Mouse (Mus musculus) gonadal fat pad, adult 2 months (tissue): ENCODE data around the gene Smg9. TPM values are rescaled to one million over a fixed set of nuclear protein-coding genes. Genes with fewer than 3 reads are reported as not detected.

ENCODE experiments used
- DNase-seq: peaks from one replicate; pipeline ENCODE4 v3.0.0-alpha.2; 2012; ENCODE audit warnings: low read depth
- polyA plus RNA-seq: library from polyadenylated mRNA; depleted of rRNA; stranded (reverse); fragments of >200 nt; gene quantifications from 2 replicates; pipeline ENCODE4 v1.2.3, GENCODE M21; 2012

The Smg9 gene
- polyA plus RNA-seq, 1 experiment = 58.6 TPM

DNA sequence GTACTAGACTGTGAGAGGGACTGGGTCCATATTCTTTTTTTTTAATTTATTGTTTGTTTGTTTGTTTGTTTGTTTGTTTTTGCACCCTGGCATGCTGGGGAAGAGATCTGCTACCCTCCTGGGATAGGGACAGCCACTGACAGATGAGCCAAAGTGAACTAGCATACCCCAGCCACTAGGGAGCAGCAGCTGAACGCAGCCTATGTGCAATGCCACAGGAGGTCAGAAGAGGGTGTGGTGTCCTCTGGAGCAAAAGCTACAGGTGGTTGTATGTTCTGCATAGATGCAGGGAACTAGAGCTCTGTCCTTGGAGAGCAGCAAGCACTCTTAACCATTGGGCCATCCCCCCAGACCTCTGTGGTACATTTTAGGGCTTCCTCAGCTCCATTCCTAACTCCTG is 42.4 kb downstream of the Smg9 start:
- DNase-seq = no peak

DNA sequence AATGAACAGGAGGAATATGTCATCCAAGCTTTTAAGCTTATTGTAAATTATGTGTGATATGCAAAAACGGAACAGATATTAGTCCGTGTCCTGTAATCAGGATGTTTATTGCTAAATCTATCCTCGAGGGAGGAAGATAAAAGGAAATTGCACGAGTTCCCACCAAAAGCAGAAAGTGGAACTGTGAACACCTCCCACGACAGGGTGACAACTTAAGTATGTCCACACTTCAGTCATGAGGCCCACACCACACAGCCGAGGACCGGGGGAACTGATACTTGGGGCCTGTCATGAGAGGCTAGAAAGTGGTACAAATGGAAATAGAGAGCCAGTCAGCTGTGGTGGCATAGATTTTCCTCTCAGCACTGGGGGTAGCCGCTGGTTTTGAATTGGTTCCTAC is 42.9 kb downstream of the Smg9 start:
- DNase-seq = no peak

DNA sequence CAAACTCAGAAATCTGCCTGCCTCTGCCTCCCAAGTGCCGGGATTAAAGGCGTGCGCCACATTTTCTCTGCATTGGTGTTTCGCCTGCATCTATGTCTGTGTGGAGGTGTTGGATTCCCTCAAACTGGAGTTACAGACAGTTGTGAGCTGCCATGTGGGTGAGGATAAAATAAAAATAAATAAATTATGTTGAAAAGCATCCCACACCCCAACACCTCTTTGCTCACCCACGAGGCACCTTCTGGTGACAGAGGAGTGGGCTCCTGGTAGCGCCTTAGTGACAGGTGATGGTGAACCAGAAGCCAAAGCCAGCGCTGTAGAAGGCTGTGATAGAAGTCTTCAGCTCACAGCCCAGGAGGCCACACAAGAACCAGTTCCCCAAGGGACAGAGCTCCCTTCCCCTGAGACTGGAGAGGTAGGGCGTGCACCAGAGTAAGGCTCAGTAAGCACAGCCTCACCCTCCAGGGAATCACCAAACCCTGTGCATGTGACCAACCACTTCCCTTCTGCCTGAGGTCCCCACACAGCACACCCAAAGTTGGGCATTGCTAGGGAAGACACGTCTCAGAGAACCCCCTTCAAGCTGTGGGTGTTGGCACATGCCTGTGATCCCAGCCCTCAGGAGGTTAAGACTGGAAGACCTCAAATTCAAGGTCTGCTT is 46.0 kb downstream of the Smg9 start:
- no peak for DNase-seq

- no peak for DNase-seq
These were observed 47.4 kb downstream of the Smg9 start for GRCm38 (mm10) chr7:24446697-24447340.

- DNase-seq = no peak
These were observed 49.5 kb downstream of the Smg9 start for GRCm38 (mm10) chr7:24448782-24449517.

GRCm38 (mm10) chr7:24450585-24451017 is 51.2 kb downstream of the Smg9 start:
- DNase-seq = no peak

DNA sequence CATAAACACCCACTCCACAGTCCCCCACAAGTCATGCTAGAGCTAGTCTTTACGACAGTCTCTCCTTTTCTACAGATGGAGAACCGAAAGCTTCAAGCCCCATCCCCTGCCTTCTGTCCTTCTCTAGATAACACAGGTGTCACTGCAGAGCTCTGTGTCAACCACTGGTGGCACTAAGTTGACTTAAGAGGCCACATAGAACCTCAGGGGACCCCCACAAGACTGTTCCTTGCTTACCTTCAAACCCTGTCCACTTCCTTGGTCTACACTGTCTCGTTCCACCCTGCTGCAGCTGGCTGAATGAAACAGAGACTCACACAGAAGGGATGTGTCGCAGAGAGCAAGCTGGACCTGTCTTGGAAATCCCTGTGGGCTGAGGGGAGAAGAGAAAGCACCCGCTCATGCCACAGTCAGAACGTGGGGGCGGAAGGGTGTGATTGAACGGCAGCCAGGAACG is 52.5 kb downstream of the Smg9 start, which contains the start of gene Irgc1:
Irgc1 (minus strand) TSS at position 443 of the 457 bp plus-strand sequence.
- no peak for DNase-seq

GRCm38 (mm10) chr7:24454199-24454598 is 54.8 kb downstream of the Smg9 start:
- DNase-seq = no peak

- no peak for DNase-seq
These were observed 56.3 kb downstream of the Smg9 start for GRCm38 (mm10) chr7:24455726-24456125.

GRCm38 (mm10) chr7:24457726-24458370 is 58.4 kb downstream of the Smg9 start:
- no peak for DNase-seq

DNA sequence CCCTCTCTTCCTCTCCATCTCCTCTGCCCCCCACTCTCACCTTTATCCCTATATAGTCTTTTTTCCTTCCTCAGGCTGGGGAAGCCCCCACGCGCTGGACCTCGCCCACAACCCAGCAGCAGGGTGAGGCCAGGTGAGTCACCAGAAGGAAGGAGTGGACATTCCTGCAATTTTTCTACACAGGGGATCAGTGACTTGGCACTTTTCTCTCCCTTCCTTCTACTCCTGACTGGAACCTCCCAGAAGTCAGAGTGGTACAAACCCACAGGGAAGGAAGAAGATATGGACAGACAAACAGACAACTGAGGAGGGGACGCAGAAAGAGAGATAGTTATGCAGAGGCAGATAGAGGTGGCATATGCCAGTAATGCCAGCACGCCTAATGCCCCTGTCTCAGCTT is 60.0 kb downstream of the Smg9 start:
- DNase-seq = no peak

DNA sequence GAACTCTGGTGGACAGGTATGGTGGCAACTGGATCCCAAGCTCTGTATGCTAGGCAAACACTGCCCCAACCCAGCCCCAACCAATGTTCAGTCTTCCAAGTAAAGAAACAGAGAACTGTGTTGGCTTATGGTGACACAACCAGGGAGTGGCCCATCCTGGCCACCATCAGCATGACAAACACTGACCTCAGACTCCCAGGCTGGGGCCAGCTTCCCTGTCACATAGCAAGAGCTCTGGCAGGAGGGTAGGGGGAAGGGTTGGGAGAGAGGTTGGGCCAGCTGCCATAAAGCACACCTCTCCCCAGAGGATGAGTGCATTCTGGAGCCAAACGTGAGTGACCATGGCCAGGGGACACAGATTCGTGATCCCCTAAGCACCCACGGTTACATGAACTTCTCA is 60.4 kb downstream of the Smg9 start:
- no peak for DNase-seq

GRCm38 (mm10) chr7:24461376-24462051 is 62.1 kb downstream of the Smg9 start:
- DNase-seq = no peak

- no peak for DNase-seq
These were observed 63.2 kb downstream of the Smg9 start, which contains the start of gene Plaur for GRCm38 (mm10) chr7:24462388-24463319. TSS of gene Plaur (plus strand) at chr7:24462484.

DNA sequence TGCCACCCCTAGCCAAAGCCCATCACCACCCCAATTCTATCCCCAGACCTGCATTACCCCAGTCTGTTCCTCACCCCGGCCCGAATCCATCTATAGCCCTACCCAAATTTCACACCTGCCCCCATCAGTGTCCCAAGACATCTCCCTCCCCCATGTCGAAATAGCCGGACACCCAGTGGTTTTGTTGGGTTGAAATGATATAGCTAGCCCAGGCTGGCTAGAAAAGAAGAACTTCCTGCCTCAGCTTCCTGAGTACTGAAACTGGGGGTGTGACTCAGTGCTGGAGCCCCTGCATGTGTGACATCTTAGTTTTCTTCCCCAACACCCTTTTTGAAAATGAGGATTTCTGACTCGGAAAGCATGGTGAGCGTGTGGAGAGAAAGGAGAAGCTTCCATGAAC is 67.4 kb downstream of the Smg9 start:
- no peak for DNase-seq

DNA sequence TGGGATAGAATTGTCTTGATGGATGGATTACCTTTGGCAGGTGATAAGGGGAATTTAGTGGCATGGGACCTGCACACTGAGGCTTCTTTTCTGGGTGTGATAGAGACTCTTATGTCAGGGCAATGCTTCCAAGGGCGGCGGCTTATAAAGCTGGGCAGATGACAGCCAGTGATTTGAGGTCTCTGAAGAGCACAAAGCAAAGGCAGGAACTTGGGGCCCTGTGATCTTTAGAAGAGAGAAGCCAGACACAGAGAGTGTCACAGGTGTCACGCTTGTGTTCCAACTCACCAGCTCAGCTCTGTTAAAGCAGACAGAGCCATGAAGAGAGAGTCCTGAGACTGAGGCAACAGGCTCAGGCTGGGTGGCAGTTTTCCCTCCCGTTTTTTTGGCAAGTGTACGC is 68.5 kb downstream of the Smg9 start:
- DNase-seq = no peak

- DNase-seq = no peak
These were observed 69.7 kb downstream of the Smg9 start for GRCm38 (mm10) chr7:24469126-24469525.

DNA sequence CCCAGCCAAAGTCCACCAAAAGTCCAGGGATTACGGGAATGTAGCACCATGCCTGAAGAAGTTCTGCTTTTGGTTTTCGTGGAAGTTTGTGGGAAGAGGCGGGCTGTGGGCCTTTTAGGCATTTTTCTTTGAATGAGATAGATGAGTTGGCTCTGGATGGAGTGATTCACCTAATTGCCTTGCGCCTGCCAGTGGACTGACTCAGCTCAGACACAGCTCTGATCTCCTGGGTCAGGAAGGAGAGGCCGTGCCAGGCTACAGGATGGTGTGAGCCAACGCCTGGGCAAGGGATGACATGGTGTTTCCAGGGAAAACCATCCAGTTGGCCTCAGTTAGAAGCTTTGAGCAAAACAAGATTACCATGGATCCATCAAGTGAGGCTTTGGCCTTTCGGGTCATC is 70.9 kb downstream of the Smg9 start:
- no peak for DNase-seq
